Mouse (Mus musculus): Measurements from ENCODE around the gene Slc12a1. TPM values are rescaled to one million over a fixed set of nuclear protein-coding genes. Genes with fewer than 3 reads are reported as not detected.

Gene Slc12a1
- polyA plus RNA-seq (2015; fragmentation: Nextera tagmentation; extraction: Ambion mirVana) = not detected in 2 replicates

DNA sequence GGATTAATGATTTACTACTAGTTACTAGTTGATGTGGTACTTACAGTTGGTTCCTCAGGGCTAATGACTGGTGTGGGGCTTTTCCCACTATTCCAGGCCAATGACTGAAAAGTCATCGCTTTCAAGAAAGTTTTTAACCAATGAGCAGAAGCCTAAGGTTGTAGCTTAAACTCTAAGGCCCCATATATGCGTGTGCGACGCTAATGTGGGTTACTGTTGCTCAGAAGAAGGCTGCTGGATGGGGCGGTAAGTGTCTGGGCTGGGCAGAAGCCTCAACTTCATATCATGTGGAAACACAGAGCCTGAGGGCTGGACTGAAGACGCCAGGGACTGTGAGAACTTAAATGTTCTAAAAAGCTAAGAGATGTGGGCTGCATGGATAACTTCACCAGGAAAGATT lies at the start of gene Slc12a1:
Gene Slc12a1 (plus strand): TSS at position 118 of the 400 bp plus-strand sequence.

GRCm38 (mm10) chr2:125123477-125123852 lies 28.8 kb upstream of the Slc12a1 start, which contains the start of gene Myef2:
Myef2 (minus strand) TSS chr2:125123661.

GRCm38 (mm10) chr2:125135903-125136811 lies 16.1 kb upstream of the Slc12a1 start, which contains the start of gene Ctxn2:
Ctxn2 (plus strand) TSS chr2:125136692.

DNA sequence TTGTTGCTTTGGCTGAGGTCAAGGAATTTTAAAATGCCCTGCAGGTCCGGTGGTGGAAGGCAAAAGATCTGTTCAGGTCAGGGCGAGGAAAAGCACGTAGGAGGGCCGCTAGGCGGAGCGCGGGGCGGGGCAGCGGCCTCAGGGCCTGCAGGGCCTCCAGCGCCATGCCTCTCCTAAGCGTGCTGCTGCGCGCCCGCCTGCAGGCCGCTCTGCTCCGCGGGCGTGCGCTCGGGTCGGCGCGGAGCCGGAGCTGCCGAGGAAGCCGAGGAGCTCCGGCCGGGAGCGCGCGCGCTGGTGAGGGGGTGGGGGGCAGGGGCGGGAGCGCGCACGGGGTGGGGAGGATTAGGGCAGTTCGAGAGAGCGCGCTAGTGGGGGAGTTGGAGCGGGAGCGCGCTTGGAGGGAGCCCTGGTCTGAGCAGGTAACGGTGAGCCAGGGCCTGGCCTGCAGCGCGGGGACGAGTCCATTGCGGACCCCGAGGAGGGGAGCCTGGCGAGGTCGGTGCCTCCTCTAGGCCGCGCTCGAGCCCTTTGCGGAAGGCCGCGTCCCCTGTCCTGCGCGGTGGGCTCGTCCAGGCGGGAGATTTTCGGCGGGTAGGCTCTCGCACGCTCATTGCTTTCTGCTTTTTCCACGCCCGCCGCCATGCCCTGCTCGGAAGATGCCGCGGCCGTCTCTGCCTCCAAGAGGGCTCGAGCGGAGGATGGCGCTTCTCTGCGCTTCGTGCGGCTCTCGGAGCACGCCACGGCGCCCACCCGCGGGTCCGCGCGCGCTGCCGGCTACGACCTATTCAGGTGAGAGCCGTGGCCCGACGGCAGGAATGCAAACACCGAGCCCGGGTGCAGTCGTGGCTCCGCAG lies 95.0 kb downstream of the Slc12a1 start, which contains the start of gene Dut:
Gene Dut (plus strand): TSS at position 83 of the 854 bp plus-strand sequence.

Other genes starting within 250 kb of the Slc12a1 start
- 4.9 and 5.6 TPM in 2 replicates for gene Slc24a5, start 84.4 kb upstream of the Slc12a1 start, polyA plus RNA-seq (2015; fragmentation: Nextera tagmentation; extraction: Ambion mirVana)
- gene Myef2, start 28.8 kb upstream of the Slc12a1 start, polyA plus RNA-seq (2015; fragmentation: Nextera tagmentation; extraction: Ambion mirVana) = 35.5 and 36.3 TPM in 2 replicates
- gene Ctxn2, start 15.8 kb upstream of the Slc12a1 start, polyA plus RNA-seq (2015; fragmentation: Nextera tagmentation; extraction: Ambion mirVana) = not detected in 2 replicates
- gene Dut, start 94.7 kb downstream of the Slc12a1 start, polyA plus RNA-seq (2015; fragmentation: Nextera tagmentation; extraction: Ambion mirVana) = 203 and 230 TPM in 2 replicates